Mouse (Mus musculus) spleen, adult 2 months (tissue): ENCODE measurements around the gene Gm45837. TPM values are rescaled to one million over a fixed set of nuclear protein-coding genes. Genes with fewer than 3 reads are reported as not detected.

ENCODE experiments used
- DNase-seq, 2 experiments: peaks; one replicate each; pipeline versions ENCODE4 v3.0.0 to v3.0.0-alpha.2; 2012 to 2021; ENCODE audit warnings: low spot score in 2 of 2, low read depth in 1 of 2
- H3K27ac ChIP-seq: fragments of 200-500 bp; 2 replicates; pipeline ENCODE4 v1.5.1; 2012; ENCODE audit warnings: low read length, inconsistent platforms; ENCODE audit not compliant: insufficient read depth
- H3K27me3 ChIP-seq: fragments of 200-500 bp; 2 replicates; pipeline ENCODE4 v1.6.1; 2012; ENCODE audit warnings: mild to moderate bottlenecking, moderate library complexity, low read length, inconsistent platforms; ENCODE audit not compliant: control insufficient read depth, insufficient read depth
- H3K36me3 ChIP-seq: fragments of 200-500 bp; 2 replicates; pipeline ENCODE4 v1.6.1; 2012; ENCODE audit warnings: mild to moderate bottlenecking, low read length, inconsistent platforms; ENCODE audit not compliant: control insufficient read depth, insufficient read depth
- H3K4me1 ChIP-seq: fragments of 200-500 bp; 2 replicates; pipeline ENCODE4 v1.6.1; 2011; ENCODE audit warnings: inconsistent platforms; ENCODE audit not compliant: control insufficient read depth, insufficient read depth, insufficient read length
- H3K4me3 ChIP-seq: fragments of 200-500 bp; 2 replicates; pipeline ENCODE4 v1.5.1; 2011; ENCODE audit warnings: mild to moderate bottlenecking, inconsistent platforms; ENCODE audit not compliant: insufficient read depth, insufficient read length; ENCODE audit errors: extremely low read depth
- CTCF ChIP-seq: fragments of 200-500 bp; IDR thresholded peaks from 2 replicates; pipeline ENCODE4 v1.5.1; 2011; ENCODE audit warnings: mild to moderate bottlenecking, inconsistent platforms; ENCODE audit not compliant: insufficient read depth, insufficient read length, insufficient replicate concordance; ENCODE audit errors: extremely low read depth
- POLR2A ChIP-seq: fragments of 200-500 bp; IDR thresholded peaks from 2 replicates; pipeline ENCODE4 v1.6.1; 2011; ENCODE audit warnings: low read depth, low read length, inconsistent platforms
- WGBS: fragments of 180-500 bp; shearing (Covaris S2); methylation state at CpG from one replicate; pipeline ENCODE4 v1.1.7; 2018; 5-methylcytosine and 5-hydroxymethylcytosine counted together
- polyA plus RNA-seq: library from polyadenylated mRNA; depleted of rRNA; stranded (reverse); fragments of >200 nt; gene quantifications from 2 replicates; pipeline ENCODE4 v1.2.3, GENCODE M21; 2012

Gene Gm45837
- polyA plus RNA-seq, 1 experiment = not detected

DNA sequence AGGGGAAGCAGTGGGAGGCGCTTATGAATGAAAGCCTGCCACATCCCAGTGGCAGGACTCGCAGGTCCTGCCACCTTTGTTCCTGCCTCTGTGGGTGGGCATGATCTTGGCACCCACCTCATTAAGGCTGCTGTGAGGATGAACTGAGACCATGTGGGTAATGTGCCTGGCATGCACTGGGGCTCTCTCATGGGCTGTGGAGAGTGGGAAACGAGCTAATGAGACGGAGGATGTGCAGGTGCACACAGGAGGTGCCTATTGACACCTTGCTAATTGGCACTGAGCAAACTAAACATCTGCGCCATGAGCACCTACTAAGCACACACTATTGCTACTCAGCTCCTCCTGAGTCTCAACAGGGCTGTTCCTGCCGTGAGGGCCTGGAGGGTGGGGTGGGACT, 24.4 kb downstream of the Gm45837 start:
- WGBS = 80% methylated on average over 6 of the region's 6 CpGs
- DNase-seq = no peak
- no peaks in the 10 kb centered on the region for H3K36me3 ChIP-seq
- no peaks in the 10 kb centered on the region for H3K27me3 ChIP-seq
- H3K4me3 ChIP-seq = no peak overlapping the region
- H3K27ac ChIP-seq = no peak overlapping the region
- TF ChIP-seq CTCF (no peak), POLR2A (no peak)
- no peaks in the 10 kb centered on the region for H3K4me1 ChIP-seq

DNA sequence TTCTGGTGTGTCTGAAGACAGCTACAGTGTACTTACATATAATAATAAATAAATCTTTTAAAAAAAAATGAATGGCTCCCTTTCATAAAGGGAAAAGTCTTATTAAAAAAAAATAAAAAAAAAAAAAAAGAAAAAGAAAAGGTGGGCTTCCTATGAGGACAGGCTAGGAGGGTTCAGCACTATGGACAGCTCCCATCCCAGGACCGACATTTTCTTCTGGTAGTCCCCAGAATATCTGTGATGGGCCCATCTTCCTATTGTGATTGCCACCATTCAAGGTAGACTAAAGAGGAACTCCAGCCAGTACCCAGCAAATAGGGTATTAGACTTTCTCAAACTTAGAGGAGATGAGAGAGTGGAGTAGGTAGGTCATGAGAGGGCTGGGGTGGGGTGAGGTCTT, 27.2 kb downstream of the Gm45837 start:
- H3K36me3 ChIP-seq = no peaks in the 10 kb centered on the region
- H3K27me3 ChIP-seq = no peaks in the 10 kb centered on the region
- 9% methylated on average over 1 of the region's 1 CpGs for WGBS
- H3K4me1 ChIP-seq = no peaks in the 10 kb centered on the region
- DNase-seq = no peak
- no peak overlapping the region for H3K27ac ChIP-seq
- H3K4me3 ChIP-seq = no peak overlapping the region
- TF ChIP-seq POLR2A (no peak), CTCF (no peak)

DNA sequence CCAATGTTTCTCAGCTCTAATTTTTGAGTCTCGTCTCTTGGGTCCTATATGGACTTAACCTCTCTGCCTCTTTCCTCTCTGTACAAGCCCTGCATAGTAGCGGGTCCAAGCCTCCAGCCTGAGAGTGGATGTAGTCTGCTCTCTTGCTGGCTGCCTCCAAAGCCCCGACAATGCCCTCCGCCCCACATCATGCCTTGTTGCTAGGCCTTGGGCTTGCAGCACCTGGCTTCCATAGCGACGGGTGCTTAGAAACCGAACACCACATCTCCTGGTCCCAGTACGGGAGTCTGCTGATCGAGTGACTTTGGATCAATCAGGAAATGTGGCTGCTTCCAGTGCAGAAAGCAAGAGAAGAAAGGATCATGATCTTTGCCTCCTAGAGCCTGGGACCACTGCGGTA, 32.4 kb downstream of the Gm45837 start:
- WGBS = 85% methylated on average over 10 of the region's 10 CpGs
- no peak for DNase-seq
- no peaks in the 10 kb centered on the region for H3K4me1 ChIP-seq
- no peaks in the 10 kb centered on the region for H3K27me3 ChIP-seq
- H3K4me3 ChIP-seq = no peak overlapping the region
- no peaks in the 10 kb centered on the region for H3K36me3 ChIP-seq
- no peak overlapping the region for H3K27ac ChIP-seq
- TF ChIP-seq POLR2A = no peak
- no peak for TF ChIP-seq CTCF

DNA sequence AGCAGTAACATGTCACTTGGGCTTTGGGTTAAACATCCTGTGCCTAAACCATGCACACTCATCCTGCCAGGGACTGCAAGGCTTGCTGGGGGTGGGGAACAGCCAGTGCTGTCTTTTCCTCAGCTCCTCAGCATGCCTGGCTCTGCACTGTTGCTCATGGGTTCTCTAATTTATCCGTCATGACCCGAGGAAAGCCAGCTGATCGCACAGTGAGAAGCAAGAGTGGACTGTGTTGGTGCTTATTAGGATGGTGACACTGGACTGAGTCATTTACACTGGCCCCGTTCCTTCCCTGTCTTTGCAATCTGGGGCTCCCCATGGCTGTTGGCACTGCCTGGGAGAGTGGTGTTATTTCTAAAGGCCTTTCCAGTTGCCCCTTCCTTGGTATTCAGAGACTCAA, 33.5 kb downstream of the Gm45837 start:
- no peak overlapping the region for H3K4me3 ChIP-seq
- no peak for DNase-seq
- H3K27ac ChIP-seq = no peak overlapping the region
- WGBS = 81% methylated on average over 4 of the region's 4 CpGs
- H3K27me3 ChIP-seq = no peaks in the 10 kb centered on the region
- TF ChIP-seq CTCF (no peak), POLR2A (no peak)
- H3K36me3 ChIP-seq = no peaks in the 10 kb centered on the region
- no peaks in the 10 kb centered on the region for H3K4me1 ChIP-seq

DNA sequence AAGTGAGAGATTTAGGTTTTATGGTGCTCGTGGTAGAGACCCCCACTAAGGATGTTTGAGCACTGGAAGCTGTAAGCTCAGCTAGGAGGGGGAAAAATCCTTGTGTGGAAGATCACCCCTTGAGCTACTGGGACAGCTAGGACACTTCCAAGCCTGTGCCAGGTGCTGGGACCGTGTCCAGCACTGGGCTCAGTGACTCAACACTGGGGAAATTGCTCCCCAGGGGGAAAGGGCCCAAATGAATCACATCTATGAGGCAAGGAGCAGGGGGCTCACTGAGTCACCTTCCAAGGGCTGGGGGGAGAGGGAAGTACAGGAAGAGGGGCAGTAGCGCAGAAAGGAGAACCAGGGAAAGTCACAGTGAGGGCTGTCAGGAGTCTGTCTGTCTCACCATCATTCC, 39.2 kb downstream of the Gm45837 start:
- H3K27me3 ChIP-seq = no peaks in the 10 kb centered on the region
- H3K27ac ChIP-seq = no peak overlapping the region
- H3K36me3 ChIP-seq = no peaks in the 10 kb centered on the region
- H3K4me3 ChIP-seq = no peak overlapping the region
- TF ChIP-seq POLR2A (no peak), CTCF (no peak)
- WGBS = 25% methylated on average over 3 of the region's 3 CpGs
- no peak for DNase-seq
- H3K4me1 ChIP-seq = peaks cover 20% of the 10 kb centered on the region; the same call in 1 of the 2 replicates

DNA sequence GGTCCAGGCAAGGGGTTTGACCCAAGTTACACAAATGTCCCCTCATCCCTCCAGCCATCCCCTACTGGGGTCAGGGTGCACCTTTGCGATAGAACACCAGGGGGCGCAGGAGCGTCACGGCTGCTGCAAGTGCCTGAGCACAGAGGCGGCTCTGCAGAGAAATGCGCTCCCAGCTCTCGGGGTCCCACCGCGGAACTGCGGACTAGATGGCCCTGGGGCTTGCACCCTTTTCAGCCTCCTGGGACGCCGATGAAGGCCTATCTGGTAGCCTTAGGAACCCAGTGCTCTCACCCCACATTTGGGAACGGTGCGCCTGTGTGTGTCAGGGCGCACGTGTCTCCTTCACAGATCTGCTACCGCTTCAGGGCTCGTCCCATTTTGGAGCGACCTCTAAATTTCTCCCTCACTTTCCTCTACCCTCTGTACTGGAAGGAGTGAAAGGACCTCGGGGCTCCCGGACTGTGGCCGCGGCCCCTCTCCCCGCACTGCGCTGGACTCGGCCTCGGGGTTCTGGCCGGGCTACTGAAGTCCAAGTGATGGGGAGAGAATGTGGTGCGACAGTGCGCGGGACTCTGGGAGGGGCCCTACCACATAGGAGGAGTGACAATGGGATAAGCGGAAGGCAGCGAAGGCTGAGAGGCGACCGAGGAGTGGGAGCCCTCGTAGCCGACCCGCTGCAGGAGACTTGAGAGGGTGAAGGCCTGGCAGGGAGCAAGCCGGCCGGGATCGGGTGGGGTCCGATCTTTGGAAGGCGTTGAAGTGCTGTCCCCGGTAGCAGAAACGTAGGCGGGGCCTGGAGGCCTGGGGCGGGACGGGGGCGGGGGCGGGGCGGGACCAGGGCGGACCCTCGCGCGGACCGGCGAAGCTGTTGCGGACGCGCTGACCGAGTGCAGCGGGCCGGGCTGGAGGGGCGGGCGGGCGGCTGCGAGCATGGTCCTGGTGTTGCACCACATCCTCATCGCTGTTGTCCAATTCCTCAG, 40.0 kb downstream of the Gm45837 start:
- peaks cover 28% of the 10 kb centered on the region; the same call in 1 of the 2 replicates for H3K4me1 ChIP-seq
- H3K27me3 ChIP-seq = no peaks in the 10 kb centered on the region
- peak; percentile 59 to 87 for DNase-seq
- H3K36me3 ChIP-seq = no peaks in the 10 kb centered on the region
- H3K4me3 ChIP-seq = peak overlapping the region; percentile 67
- under 1% methylated on average over 66 of the region's 68 CpGs for WGBS
- TF ChIP-seq CTCF = peak; percentile 99
- no peak for TF ChIP-seq POLR2A
- peak overlapping the region; percentile 7; the same call in 1 of the 2 replicates for H3K27ac ChIP-seq

DNA sequence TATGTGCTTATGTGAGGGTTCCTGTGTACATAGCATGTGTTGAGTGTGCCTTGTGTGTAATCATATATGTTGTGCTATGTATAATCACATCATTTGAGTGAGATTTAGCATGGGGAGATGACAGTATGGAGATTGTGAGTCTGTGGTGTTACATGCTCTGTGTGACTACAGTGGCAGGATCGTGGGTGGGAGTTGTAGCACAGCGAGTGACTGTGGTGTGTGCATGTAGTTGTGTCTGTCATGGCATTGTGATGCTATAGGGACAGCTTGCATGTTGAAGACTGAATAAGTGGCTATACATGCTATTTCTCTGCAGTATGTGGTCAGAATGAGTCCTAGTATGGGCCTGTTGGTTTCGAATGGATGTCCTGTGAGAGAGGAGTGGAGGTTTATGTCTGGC, 42.0 kb downstream of the Gm45837 start:
- DNase-seq = no peak
- Histone ChIP-seq H3K36me3 (no peaks in the 10 kb centered on the region), H3K27ac (peak overlapping the region; percentile 17; the same call in 1 of the 2 replicates), H3K27me3 (no peaks in the 10 kb centered on the region), H3K4me1 (peaks cover 45% of the 10 kb centered on the region), H3K4me3 (peak overlapping the region; percentile 23; the same call in 1 of the 2 replicates)
- 46% methylated on average over 3 of the region's 3 CpGs for WGBS
- TF ChIP-seq CTCF (no peak), POLR2A (no peak)
